Mouse (Mus musculus): ENCODE measurements at regions not wholly inside any gene's neighbourhood (a gene's known extent, or its start where the extent isn't known, plus 50 kb on each side); places are given as distances from the start of the nearest gene placed in this dataset.

- no peaks in the 10 kb centered on the region for H3K27me3 ChIP-seq (ENCODE audit: control insufficient read depth, insufficient read depth, low read length)
- TF ChIP-seq POLR2A (IDR thresholded peaks at IDR 0.05; ENCODE audit: control insufficient read depth, low read depth, low read length) (no peak), CTCF (IDR thresholded peaks at IDR 0.05; ENCODE audit: control insufficient read depth, insufficient read depth, insufficient replicate concordance, low read depth, low read length) (no peak)
- no peak overlapping the region for H3K27ac ChIP-seq (ENCODE audit: control insufficient read depth, insufficient read depth, low read depth, low read length)
- no peaks in the 10 kb centered on the region for H3K36me3 ChIP-seq (ENCODE audit: control insufficient read depth, insufficient read depth, low read length)
- no peak overlapping the region for H3K4me3 ChIP-seq (ENCODE audit: control insufficient read depth, low read depth, low read length)
- no peaks in the 10 kb centered on the region for H3K4me1 ChIP-seq (ENCODE audit: control insufficient read depth, insufficient read depth, low read length)
Measured at GRCm38 (mm10) chr3:81279266-81279665, 243.1 kb downstream of the Pdgfc start.

DNA sequence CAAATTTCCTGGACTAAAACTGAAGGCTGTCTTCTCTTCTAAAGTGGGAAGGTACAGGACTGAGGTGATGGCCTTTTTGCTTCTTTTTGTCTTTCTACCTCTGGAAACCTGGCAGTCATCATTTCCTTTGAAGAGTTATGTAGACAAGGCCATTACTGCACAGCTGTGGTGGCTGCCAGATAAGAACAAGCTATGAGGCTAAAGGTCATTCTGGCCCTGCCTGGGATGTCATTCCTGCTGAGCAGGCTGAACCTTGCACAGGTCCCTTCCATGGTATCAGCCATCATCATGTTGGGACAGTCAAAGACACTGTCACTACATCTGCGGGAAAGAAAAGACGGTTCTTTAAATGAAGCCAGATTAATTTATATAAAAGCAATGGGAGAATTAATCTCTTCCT, 253.5 kb downstream of the Pdgfc start:
- Histone ChIP-seq H3K4me3 (ENCODE audit: control insufficient read depth, low read depth, low read length) (no peak overlapping the region), H3K4me1 (ENCODE audit: control insufficient read depth, insufficient read depth, low read length) (no peaks in the 10 kb centered on the region), H3K36me3 (ENCODE audit: control insufficient read depth, insufficient read depth, low read length) (no peaks in the 10 kb centered on the region), H3K27me3 (ENCODE audit: control insufficient read depth, insufficient read depth, low read length) (no peaks in the 10 kb centered on the region), H3K27ac (ENCODE audit: control insufficient read depth, insufficient read depth, low read depth, low read length) (no peak overlapping the region)
- TF ChIP-seq CTCF (IDR thresholded peaks at IDR 0.05; ENCODE audit: control insufficient read depth, insufficient read depth, insufficient replicate concordance, low read depth, low read length) (no peak), POLR2A (IDR thresholded peaks at IDR 0.05; ENCODE audit: control insufficient read depth, low read depth, low read length) (no peak)

GRCm38 (mm10) chr3:81292404-81292803, 256.2 kb downstream of the Pdgfc start:
- Histone ChIP-seq H3K27ac (ENCODE audit: control insufficient read depth, insufficient read depth, low read depth, low read length) (no peak overlapping the region), H3K36me3 (ENCODE audit: control insufficient read depth, insufficient read depth, low read length) (no peaks in the 10 kb centered on the region), H3K4me1 (ENCODE audit: control insufficient read depth, insufficient read depth, low read length) (no peaks in the 10 kb centered on the region), H3K4me3 (ENCODE audit: control insufficient read depth, low read depth, low read length) (no peak overlapping the region), H3K27me3 (ENCODE audit: control insufficient read depth, insufficient read depth, low read length) (no peaks in the 10 kb centered on the region)
- TF ChIP-seq CTCF (IDR thresholded peaks at IDR 0.05; ENCODE audit: control insufficient read depth, insufficient read depth, insufficient replicate concordance, low read depth, low read length): no peak
- no peak for TF ChIP-seq POLR2A (IDR thresholded peaks at IDR 0.05; ENCODE audit: control insufficient read depth, low read depth, low read length)

GRCm38 (mm10) chr3:81293186-81293819, 257.1 kb downstream of the Pdgfc start:
- no peak overlapping the region for H3K4me3 ChIP-seq (ENCODE audit: control insufficient read depth, low read depth, low read length)
- H3K27me3 ChIP-seq (ENCODE audit: control insufficient read depth, insufficient read depth, low read length): no peaks in the 10 kb centered on the region
- TF ChIP-seq POLR2A (IDR thresholded peaks at IDR 0.05; ENCODE audit: control insufficient read depth, low read depth, low read length) (no peak), CTCF (IDR thresholded peaks at IDR 0.05; ENCODE audit: control insufficient read depth, insufficient read depth, insufficient replicate concordance, low read depth, low read length) (no peak)
- H3K36me3 ChIP-seq (ENCODE audit: control insufficient read depth, insufficient read depth, low read length): no peaks in the 10 kb centered on the region
- no peaks in the 10 kb centered on the region for H3K4me1 ChIP-seq (ENCODE audit: control insufficient read depth, insufficient read depth, low read length)
- H3K27ac ChIP-seq (ENCODE audit: control insufficient read depth, insufficient read depth, low read depth, low read length): no peak overlapping the region

DNA sequence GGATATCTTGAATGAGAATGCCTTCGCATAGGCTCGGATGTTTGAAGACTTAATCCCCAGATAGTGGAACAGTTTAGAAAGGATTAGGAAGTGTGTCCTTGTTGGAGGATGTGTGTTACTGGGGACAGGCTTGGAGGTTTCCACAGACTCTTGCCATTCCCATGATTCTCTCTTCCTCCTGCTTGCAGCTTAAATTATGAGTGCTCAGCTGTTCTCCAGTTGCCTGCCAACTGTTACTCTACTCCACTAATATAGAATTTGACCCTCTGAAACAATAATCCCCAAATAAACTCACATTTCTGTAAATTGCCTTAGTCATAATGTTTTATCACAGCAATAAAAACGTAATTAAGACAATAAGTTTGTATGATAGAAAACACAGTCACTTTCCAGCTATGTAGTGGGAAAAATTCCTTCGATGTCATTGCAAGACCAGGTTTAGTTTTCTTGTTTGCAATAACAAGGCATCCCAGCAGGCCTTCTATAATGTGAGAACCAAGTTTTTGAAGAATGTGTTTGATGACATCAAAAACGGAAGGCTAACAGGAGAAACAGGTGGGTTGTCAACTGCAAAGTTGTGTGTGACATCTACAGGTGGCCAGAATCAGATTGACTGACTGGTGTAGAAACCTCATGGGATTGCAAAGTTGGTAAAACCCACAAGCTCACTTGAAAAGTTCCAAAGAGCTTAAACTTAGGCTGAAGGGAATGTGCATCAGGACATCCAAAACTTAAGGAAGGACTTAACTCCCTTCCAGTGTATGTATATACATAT, 268.0 kb downstream of the Pdgfc start:
- Histone ChIP-seq H3K4me3 (ENCODE audit: control insufficient read depth, low read depth, low read length) (no peak overlapping the region), H3K27ac (ENCODE audit: control insufficient read depth, insufficient read depth, low read depth, low read length) (no peak overlapping the region), H3K36me3 (ENCODE audit: control insufficient read depth, insufficient read depth, low read length) (no peaks in the 10 kb centered on the region), H3K4me1 (ENCODE audit: control insufficient read depth, insufficient read depth, low read length) (no peaks in the 10 kb centered on the region), H3K27me3 (ENCODE audit: control insufficient read depth, insufficient read depth, low read length) (no peaks in the 10 kb centered on the region)
- no peak for TF ChIP-seq POLR2A (IDR thresholded peaks at IDR 0.05; ENCODE audit: control insufficient read depth, low read depth, low read length)
- TF ChIP-seq CTCF (IDR thresholded peaks at IDR 0.05; ENCODE audit: control insufficient read depth, insufficient read depth, insufficient replicate concordance, low read depth, low read length): no peak

- no peaks in the 10 kb centered on the region for H3K27me3 ChIP-seq (ENCODE audit: control insufficient read depth, insufficient read depth, low read length)
- TF ChIP-seq CTCF (IDR thresholded peaks at IDR 0.05; ENCODE audit: control insufficient read depth, insufficient read depth, insufficient replicate concordance, low read depth, low read length): no peak
- no peak for TF ChIP-seq POLR2A (IDR thresholded peaks at IDR 0.05; ENCODE audit: control insufficient read depth, low read depth, low read length)
- H3K27ac ChIP-seq (ENCODE audit: control insufficient read depth, insufficient read depth, low read depth, low read length): no peak overlapping the region
- H3K4me3 ChIP-seq (ENCODE audit: control insufficient read depth, low read depth, low read length): no peak overlapping the region
- H3K4me1 ChIP-seq (ENCODE audit: control insufficient read depth, insufficient read depth, low read length): no peaks in the 10 kb centered on the region
- H3K36me3 ChIP-seq (ENCODE audit: control insufficient read depth, insufficient read depth, low read length): no peaks in the 10 kb centered on the region
Measured at GRCm38 (mm10) chr3:81305412-81306165, 269.4 kb downstream of the Pdgfc start.

- Histone ChIP-seq H3K27ac (ENCODE audit: control insufficient read depth, insufficient read depth, low read depth, low read length) (no peak overlapping the region), H3K27me3 (ENCODE audit: control insufficient read depth, insufficient read depth, low read length) (no peaks in the 10 kb centered on the region), H3K4me3 (ENCODE audit: control insufficient read depth, low read depth, low read length) (no peak overlapping the region), H3K4me1 (ENCODE audit: control insufficient read depth, insufficient read depth, low read length) (no peaks in the 10 kb centered on the region), H3K36me3 (ENCODE audit: control insufficient read depth, insufficient read depth, low read length) (no peaks in the 10 kb centered on the region)
- TF ChIP-seq POLR2A (IDR thresholded peaks at IDR 0.05; ENCODE audit: control insufficient read depth, low read depth, low read length) (no peak), CTCF (IDR thresholded peaks at IDR 0.05; ENCODE audit: control insufficient read depth, insufficient read depth, insufficient replicate concordance, low read depth, low read length) (no peak)
Measured at GRCm38 (mm10) chr3:81326866-81327265, 290.6 kb downstream of the Pdgfc start.
